Mouse (Mus musculus): ENCODE data around the gene Pcbp2. TPM values are rescaled to one million over a fixed set of nuclear protein-coding genes. Genes with fewer than 3 reads are reported as not detected.
A peak's percentile ranks its signal among the peaks of the same experiment; 100 is the strongest.

The Pcbp2 gene
- total RNA-seq, 2 experiments from 2014 or later: 438 to 462 TPM

- DNase-seq (ENCODE audit: low spot score in 2 of 2): no peak
Observed at GRCm38 (mm10) chr15:102521480-102521879, 51.1 kb downstream of the Pcbp2 start.

DNA sequence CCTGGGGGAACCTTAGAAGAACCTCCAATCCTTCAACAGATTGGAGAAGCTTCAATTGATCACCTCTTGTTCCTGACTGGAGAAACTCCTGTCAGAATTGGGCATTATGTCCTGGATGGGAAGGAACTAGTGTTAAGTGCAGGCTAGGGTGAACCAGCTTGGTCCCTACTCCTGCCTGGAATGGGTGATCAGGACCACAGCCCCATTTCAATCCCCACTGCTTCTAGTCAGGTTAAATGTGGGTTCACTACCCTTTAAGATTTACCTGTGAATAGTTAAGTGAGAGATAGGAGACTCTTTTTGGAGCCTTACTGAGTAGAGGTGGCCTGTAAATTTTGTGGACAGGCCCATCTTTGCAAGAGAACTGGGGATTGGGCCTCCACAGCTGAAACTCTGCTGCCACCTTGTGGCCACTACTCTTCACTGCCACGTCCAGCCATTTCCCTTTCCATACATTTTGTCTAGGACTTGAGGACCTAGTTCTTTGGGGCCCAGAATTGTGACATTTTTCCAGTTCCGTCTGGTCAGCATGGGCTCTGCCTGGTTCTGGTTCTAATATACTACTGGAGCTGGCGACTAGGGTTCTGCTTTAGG is 54.6 kb downstream of the Pcbp2 start, which contains the start of gene Npff:
Npff (minus strand) TSS at position 51 of the 594 bp plus-strand sequence.
- DNase-seq (ENCODE audit: low spot score in 2 of 2): peak; percentile 78 to 83

GRCm38 (mm10) chr15:102526111-102527002 is 56.0 kb downstream of the Pcbp2 start:
- no peak for DNase-seq (ENCODE audit: low spot score in 2 of 2)

DNA sequence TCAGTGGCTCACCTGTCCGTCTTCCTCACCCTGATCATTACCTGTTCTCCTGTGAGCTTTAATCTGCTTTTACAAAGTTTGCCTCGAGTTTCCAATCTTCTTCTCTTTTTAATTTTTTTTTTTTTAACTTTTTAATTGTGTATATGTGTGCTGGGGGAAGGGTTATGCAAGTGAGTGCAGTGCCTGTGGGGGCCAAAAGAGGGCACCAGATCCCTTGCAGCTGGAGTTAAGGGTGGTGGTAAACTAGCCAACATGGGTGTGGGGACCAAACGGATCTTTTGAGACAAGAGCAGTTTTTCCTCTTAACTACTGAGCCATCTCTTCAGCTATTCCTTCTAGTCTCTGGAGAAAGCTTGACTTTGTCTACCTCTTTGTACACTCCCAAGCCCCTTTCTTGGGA is 57.6 kb downstream of the Pcbp2 start:
- DNase-seq (ENCODE audit: low spot score in 2 of 2): no peak

DNA sequence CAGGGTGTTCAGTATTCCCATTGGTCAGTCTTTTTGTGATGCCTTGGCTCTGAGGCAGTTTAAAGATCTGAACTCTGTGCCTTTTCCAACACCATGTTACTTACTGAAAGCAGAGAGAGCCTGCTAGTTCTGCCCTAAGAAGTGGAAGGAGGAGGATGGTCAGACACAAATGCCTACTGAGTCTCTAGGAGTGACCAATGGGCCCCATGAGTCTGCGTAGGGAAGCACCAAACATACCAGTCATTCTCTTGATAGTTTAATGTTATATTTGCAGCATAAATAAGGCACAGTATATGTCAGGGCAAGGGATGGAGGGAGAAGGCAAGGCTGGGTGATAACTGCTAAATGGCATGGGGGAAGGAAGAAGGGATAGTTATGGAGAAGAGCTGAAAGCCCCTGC is 58.1 kb downstream of the Pcbp2 start:
- no peak for DNase-seq (ENCODE audit: low spot score in 2 of 2)

DNA sequence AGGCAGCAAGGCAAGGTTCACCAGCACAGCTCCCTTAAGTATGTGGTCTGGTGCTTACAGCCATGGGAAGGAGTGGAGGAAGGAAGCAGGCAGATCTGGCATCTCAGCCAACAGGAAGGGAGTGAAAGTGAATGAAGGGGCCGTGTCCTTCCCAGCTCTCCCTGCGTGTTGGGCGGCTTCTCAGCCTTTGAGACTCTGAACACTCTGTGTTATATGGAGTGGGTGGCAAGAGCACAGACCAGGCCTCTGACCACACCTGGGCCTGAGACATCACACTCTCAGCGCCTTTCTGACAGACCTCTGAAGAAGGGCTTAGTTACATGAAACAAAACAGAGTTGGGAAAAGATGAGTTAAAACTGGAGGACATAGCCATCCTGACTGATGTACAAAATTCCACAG is 60.2 kb downstream of the Pcbp2 start:
- DNase-seq (ENCODE audit: low spot score in 2 of 2): no peak

- no peak for DNase-seq (ENCODE audit: low spot score in 2 of 2)
Observed at GRCm38 (mm10) chr15:102531586-102531985, 61.2 kb downstream of the Pcbp2 start.

DNA sequence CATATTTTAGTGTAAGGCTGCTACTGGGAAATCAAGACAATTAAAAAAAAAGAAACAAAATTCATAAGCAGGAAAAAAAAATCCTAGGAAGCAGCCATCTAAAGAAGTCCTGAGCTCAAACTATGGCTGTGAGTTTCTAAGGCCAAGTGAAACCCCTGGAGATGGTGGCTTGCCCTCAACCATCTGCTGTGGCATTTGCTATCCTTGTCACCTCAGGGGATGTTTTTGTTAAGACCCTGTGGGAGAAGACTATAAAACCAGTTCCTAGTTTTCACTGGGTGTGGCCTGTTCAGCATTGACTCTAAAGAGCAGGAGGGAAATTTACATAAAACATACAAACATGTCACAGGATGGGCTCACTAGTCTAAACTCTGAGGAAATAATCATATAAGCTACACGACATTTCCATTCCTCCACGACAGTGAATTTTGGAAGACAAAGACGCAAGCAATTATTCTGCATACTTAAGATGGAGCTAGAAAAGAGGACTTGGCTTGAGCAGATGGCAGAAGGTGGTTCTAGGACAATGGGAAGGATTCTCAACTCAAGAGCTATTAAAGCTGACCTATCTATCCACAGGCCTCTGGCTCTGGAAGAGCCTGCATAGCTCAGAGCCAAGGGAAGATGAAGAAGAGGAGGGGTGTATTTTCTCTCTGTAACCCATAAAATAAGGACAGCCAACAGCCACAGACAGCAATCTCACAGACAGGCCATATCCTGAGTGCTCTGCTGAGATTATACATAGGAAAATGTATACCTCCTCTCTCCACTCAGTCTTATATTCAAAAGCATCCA is 62.0 kb downstream of the Pcbp2 start:
- no peak for DNase-seq (ENCODE audit: low spot score in 2 of 2)

DNA sequence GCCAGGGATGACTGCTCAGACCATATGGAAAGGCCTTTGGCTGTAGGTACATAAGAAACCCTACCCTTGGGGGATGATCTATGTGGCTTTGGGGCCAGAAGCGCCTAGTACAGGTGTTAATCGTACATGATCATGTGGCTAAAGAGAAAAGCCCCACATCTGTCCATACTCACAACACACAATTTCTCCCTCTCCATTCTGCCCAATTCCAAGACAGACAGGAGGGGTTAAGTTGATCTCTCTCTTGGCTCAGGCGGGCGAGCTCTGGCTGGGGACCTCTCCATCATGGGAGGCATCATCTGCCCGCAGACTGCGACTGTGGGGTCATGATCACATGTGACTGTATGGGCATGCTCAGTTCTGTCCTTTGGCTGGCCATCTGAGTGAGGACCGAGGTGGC is 63.6 kb downstream of the Pcbp2 start:
- no peak for DNase-seq (ENCODE audit: low spot score in 2 of 2)

- peak in 1 of 2 experiments; percentile 72 for DNase-seq (ENCODE audit: low spot score in 2 of 2)
Observed at GRCm38 (mm10) chr15:102544801-102545200, 74.5 kb downstream of the Pcbp2 start.

GRCm38 (mm10) chr15:102546246-102546645 is 75.9 kb downstream of the Pcbp2 start:
- DNase-seq (ENCODE audit: low spot score in 2 of 2): no peak

DNA sequence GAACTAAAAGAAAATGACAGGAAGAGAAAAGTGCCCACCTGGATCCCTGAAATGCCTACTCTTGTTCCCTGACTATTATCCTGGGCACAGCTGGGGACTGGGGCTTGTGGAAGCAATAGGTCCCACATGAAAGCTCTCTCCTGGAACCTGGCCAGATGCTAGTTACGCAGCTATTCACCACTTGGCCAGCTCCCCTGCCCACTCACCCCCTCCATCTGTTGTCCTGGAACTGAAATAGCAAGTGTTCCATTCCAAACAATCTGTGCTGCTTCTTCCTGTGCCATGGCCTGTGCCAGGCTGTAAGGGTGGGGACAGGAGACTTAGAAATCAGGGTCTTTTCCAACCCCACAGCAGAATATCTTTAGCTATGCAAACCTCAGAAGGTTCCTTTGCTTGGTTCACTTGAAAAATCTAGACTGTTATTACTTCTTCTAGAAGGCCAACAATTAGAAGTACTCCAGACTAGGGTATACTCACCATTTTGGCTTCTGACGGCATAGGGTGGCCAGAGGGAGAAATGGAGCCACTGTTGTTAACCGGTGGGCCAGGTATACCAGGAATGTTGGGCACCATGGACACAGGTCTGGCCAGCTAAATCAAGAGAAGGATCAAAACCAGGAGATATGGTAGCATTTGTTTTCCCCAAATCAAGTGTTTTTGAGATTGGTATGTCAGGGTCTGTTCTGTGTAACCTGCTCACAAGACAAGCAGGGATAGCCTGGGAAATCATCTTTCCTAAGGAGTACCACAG is 76.5 kb downstream of the Pcbp2 start:
- peak; percentile 82 to 95 for DNase-seq (ENCODE audit: low spot score in 2 of 2)

- DNase-seq (ENCODE audit: low spot score in 2 of 2): peak; percentile 46 to 60
Observed at GRCm38 (mm10) chr15:102547478-102547877, 77.1 kb downstream of the Pcbp2 start.

Other genes starting within 250 kb of the Pcbp2 start
- gene Itgb7, start 238.6 kb upstream of the Pcbp2 start, total RNA-seq (2021): 1 to 10 TPM; 2.1 to 4.2 TPM
- gene Rarg, start 213.0 kb upstream of the Pcbp2 start, total RNA-seq (2021): 10 to 100 TPM in 1 of 2 experiments, 1 to 10 TPM in 1; 8.8 to 11.2 TPM
- gene Gm9918, start 200.0 kb upstream of the Pcbp2 start, total RNA-seq (2021): not detected
- 10 to 100 TPM; 34.1 to 36.0 TPM for gene Mfsd5, start 191.1 kb upstream of the Pcbp2 start, total RNA-seq (2021)
- gene Espl1, start 174.3 kb upstream of the Pcbp2 start, total RNA-seq (2021): 1 to 10 TPM; 1.6 to 1.7 TPM
- 100 to 1,000 TPM; 317 to 334 TPM for gene Pfdn5, start 144.4 kb upstream of the Pcbp2 start, total RNA-seq (2021)
- 10 to 100 TPM; 51.8 to 61.3 TPM for gene Myg1, start 138.8 kb upstream of the Pcbp2 start, total RNA-seq (2021)
- 10 to 100 TPM; 25.5 to 27.7 TPM for gene Aaas, start 119.8 kb upstream of the Pcbp2 start, total RNA-seq (2021)
- under 1 TPM; 0.69 to 0.90 TPM for gene Sp7, start 103.4 kb upstream of the Pcbp2 start, total RNA-seq (2021)
- 10 to 100 TPM; 22.9 to 28.3 TPM for gene Sp1, start 64.4 kb upstream of the Pcbp2 start, total RNA-seq (2021)
- gene Amhr2, start 25.2 kb upstream of the Pcbp2 start, total RNA-seq (2021): under 1 TPM; 0.52 to 0.71 TPM
- 10 to 100 TPM; 23.1 to 25.0 TPM for gene Prr13, start 11.5 kb upstream of the Pcbp2 start, total RNA-seq (2021)
- gene Gm10337, start 33.2 kb downstream of the Pcbp2 start, total RNA-seq (2021): not detected
- 10 to 100 TPM; 81.9 to 89.4 TPM for gene Map3k12, start 46.5 kb downstream of the Pcbp2 start, total RNA-seq (2021)
- 10 to 100 TPM; 34.9 to 41.8 TPM for gene Tarbp2, start 47.7 kb downstream of the Pcbp2 start, total RNA-seq (2021)
- 1 to 10 TPM; 4.8 to 6.1 TPM for gene Npff, start 54.4 kb downstream of the Pcbp2 start, total RNA-seq (2021)
- under 1 TPM in 1 of 2 experiments, not detected in 1; 0.78 TPM for gene Gm28047, start 154.5 kb downstream of the Pcbp2 start, total RNA-seq (2021)
- 10 to 100 TPM; 45.6 to 49.2 TPM for gene Atf7, start 154.9 kb downstream of the Pcbp2 start, total RNA-seq (2021)
- gene Atp5g2, start 201.8 kb downstream of the Pcbp2 start, total RNA-seq (2021): 10 to 100 TPM; 10.9 to 13.0 TPM